In the genomic region with DNA sequence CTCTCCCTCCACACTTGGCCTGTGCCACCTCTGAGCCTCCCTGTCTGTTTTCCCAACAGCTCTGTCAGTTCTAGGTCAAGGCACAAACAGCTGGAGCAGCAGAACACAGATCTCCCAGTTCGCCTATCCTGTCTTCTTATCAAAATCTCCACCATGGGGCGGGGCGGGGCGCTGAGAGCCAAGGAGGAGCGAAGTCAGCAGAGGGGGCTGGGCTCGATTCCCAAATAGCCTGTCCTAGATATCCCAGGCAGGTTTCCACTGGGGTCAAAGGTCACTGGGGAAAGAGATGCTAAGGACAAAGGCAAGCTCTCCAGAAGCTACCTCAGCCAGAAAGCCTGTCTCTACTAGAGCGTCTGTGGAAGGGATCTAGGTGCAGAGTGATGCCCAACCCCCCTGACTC, we compare ENCODE assay signal across 28 mouse cellular contexts.
A peak's percentile ranks its signal among the peaks of the same experiment; 100 is the strongest.
DNase-seq lines count a peak whose midpoint lies in the region; ATAC-seq lines count a peak whose summit lies in the region.
"Had no signal": no experiment of that assay in that cellular context is flagged by ENCODE, and none has a peak within 500 bp of the region (broad histone marks: within the 10 kb centered on the region; RNA-seq: fewer than 3 reads in every experiment).

No protein-coding gene starts in this region.

- peak; percentile 67 for ATAC-seq in intestine, embryonic 16.5 days
- ATAC-seq: forebrain, embryonic 16.5 days; inflammation-experienced regulatory T-cells, adult 6 months; midbrain, embryonic 15.5 days had no signal

- peaks cover 23% of the 10 kb centered on the region for H3K4me1 ChIP-seq in intestine, embryonic 16.5 days (ENCODE audit: control insufficient read depth, insufficient read depth, low read length)
- H3K4me1 ChIP-seq: liver, embryonic 15.5 days had no signal

- H3K27me3 ChIP-seq in intestine, embryonic 16.5 days (replicated peaks; ENCODE audit: control insufficient read depth, insufficient read depth, low read length) = no peaks in the 10 kb centered on the region
- H3K27me3 ChIP-seq: embryonic facial prominence, embryonic 13.5 days; hindbrain, embryonic 15.5 days; liver, embryonic 15.5 days; midbrain, embryonic 15.5 days; neural tube, embryonic 12.5 days had no signal

- 58% methylated on average over 7 of the region's 7 CpGs for WGBS in intestine, embryonic 16.5 days

- peak; percentile 55 for DNase-seq in cerebellum, adult 9-11 months
- DNase-seq in cerebellum, adult 18-20 months = no peak
- DNase-seq in ovary, adult 18-20 months (ENCODE audit: low spot score) = peak; percentile 20
- DNase-seq in ovary, postnatal 14 days (ENCODE audit: low spot score) = no peak
- DNase-seq in embryo, embryonic 9.5 days (ENCODE audit: extremely low spot score) = no peak
- DNase-seq in Muller cell, postnatal 12 days (ENCODE audit: inconsistent ontology term) = no peak
- DNase-seq: adrenal gland, postnatal 36 days; cerebellum, adult 9-10 months; embryo, embryonic 11 days; heart, adult 2 months; heart, postnatal 4 days; kidney, adult 9 months; kidney, postnatal 10 days; lung, embryonic 14.5 days; lung, postnatal 14 days; right cerebral cortex, postnatal 4 days had no signal

- no peak overlapping the region for H3K4me3 ChIP-seq in intestine, embryonic 16.5 days (ENCODE audit: low read length)
- H3K4me3 ChIP-seq: embryonic facial prominence, embryonic 13.5 days; forebrain, embryonic 10.5 days; heart, adult 2 months; heart, embryonic 12.5 days; hindbrain, embryonic 15.5 days; limb, embryonic 10.5 days; limb, embryonic 15.5 days; liver, embryonic 15.5 days; midbrain, embryonic 15.5 days; neural tube, embryonic 12.5 days had no signal

- H3K9me3 ChIP-seq in intestine, embryonic 16.5 days (ENCODE audit: control insufficient read depth, low read length) = no peaks in the 10 kb centered on the region
- H3K9me3 ChIP-seq: embryonic facial prominence, embryonic 13.5 days; forebrain, embryonic 10.5 days; heart, embryonic 12.5 days; hindbrain, embryonic 15.5 days; limb, embryonic 10.5 days; limb, embryonic 15.5 days; liver, embryonic 15.5 days; midbrain, embryonic 15.5 days; neural tube, embryonic 12.5 days had no signal

- H3K4me2 ChIP-seq in intestine, embryonic 16.5 days (ENCODE audit: low read depth, low read length) = 0 out of 2 replicates have a peak overlapping the region, but pooled peaks have one; percentile 11
- H3K4me2 ChIP-seq: embryonic facial prominence, embryonic 13.5 days; heart, embryonic 12.5 days; hindbrain, embryonic 15.5 days; limb, embryonic 15.5 days; liver, embryonic 15.5 days; lung, embryonic 14.5 days; midbrain, embryonic 15.5 days; neural tube, embryonic 12.5 days had no signal

- 0 out of 2 replicates have a peak overlapping the region, but pooled peaks have one; percentile 43 for H3K9ac ChIP-seq in intestine, embryonic 16.5 days (ENCODE audit: low read depth, low read length)
- H3K9ac ChIP-seq: embryonic facial prominence, embryonic 13.5 days; heart, embryonic 12.5 days; hindbrain, embryonic 15.5 days; limb, embryonic 15.5 days; liver, embryonic 15.5 days; lung, embryonic 14.5 days; midbrain, embryonic 15.5 days; neural tube, embryonic 12.5 days had no signal

- no peaks in the 10 kb centered on the region for H3K36me3 ChIP-seq in intestine, embryonic 16.5 days (ENCODE audit: control insufficient read depth, insufficient read depth, low read length)
- H3K36me3 ChIP-seq: embryonic facial prominence, embryonic 13.5 days; forebrain, embryonic 10.5 days; heart, embryonic 12.5 days; hindbrain, embryonic 15.5 days; limb, embryonic 10.5 days; limb, embryonic 15.5 days; liver, embryonic 15.5 days; midbrain, embryonic 15.5 days; neural tube, embryonic 12.5 days had no signal

- peak overlapping the region; percentile 96 for H3K27ac ChIP-seq in intestine, embryonic 16.5 days (ENCODE audit: low read length)
- H3K27ac ChIP-seq: embryonic facial prominence, embryonic 13.5 days; heart, adult 2 months; limb, embryonic 15.5 days; liver, embryonic 15.5 days; neural tube, embryonic 12.5 days had no signal

Comparison
In these comparisons a context has a peak if more than half of its experiments do, and no peak if none do; other contexts are left out.
1. DNase-seq: peak in cerebellum, adult 9-11 months (single experiment) and ovary, adult 18-20 months (single experiment); none in cerebellum, adult 18-20 months (0 of 2), ovary, postnatal 14 days (single experiment), embryo, embryonic 9.5 days (single experiment) and Muller cell, postnatal 12 days (single experiment).